Mouse (Mus musculus): ENCODE measurements around the gene Ppp1r36. TPM values are rescaled to one million over a fixed set of nuclear protein-coding genes. Genes with fewer than 3 reads are reported as not detected.

Gene Ppp1r36
- total RNA-seq (2015; ENCODE audit: low replicate concordance) = not detected in 2 replicates
- total RNA-seq (2017; ENCODE audit: low replicate concordance) = not detected in 2 replicates

- ATAC-seq (replicated peaks; ENCODE audit: low FRiP score, poor library complexity, severe bottlenecking) = no peak
These were observed at the start of gene Ppp1r36 for GRCm38 (mm10) chr12:76417433-76417854. Gene Ppp1r36, plus strand, starts transcription at chr12:76417538.

- ATAC-seq (replicated peaks; ENCODE audit: low FRiP score, poor library complexity, severe bottlenecking) = no peak
These were observed 49.0 kb upstream of the Ppp1r36 start for GRCm38 (mm10) chr12:76368201-76368789.

- ATAC-seq (replicated peaks; ENCODE audit: low FRiP score, poor library complexity, severe bottlenecking) = peak; percentile 27; the same call in 1 of the 2 replicates
These were observed 48.5 kb upstream of the Ppp1r36 start for GRCm38 (mm10) chr12:76368790-76369205.

- ATAC-seq (replicated peaks; ENCODE audit: low FRiP score, poor library complexity, severe bottlenecking) = peak; percentile 67
These were observed 47.9 kb upstream of the Ppp1r36 start, which contains the start of gene Zbtb25 for GRCm38 (mm10) chr12:76369206-76369977. Gene Zbtb25, minus strand, starts transcription at chr12:76369602.

- peak; percentile 11; the same call in 1 of the 2 replicates for ATAC-seq (replicated peaks; ENCODE audit: low FRiP score, poor library complexity, severe bottlenecking)
These were observed 47.1 kb upstream of the Ppp1r36 start, which contains the start of gene Zbtb1 for GRCm38 (mm10) chr12:76369978-76370830. Gene Zbtb1, plus strand, starts transcription at chr12:76370266.

- ATAC-seq (replicated peaks; ENCODE audit: low FRiP score, poor library complexity, severe bottlenecking) = peak; percentile 59
These were observed 46.3 kb upstream of the Ppp1r36 start for GRCm38 (mm10) chr12:76370831-76371571.

GRCm38 (mm10) chr12:76372046-76372445 lies 45.3 kb upstream of the Ppp1r36 start:
- ATAC-seq (replicated peaks; ENCODE audit: low FRiP score, poor library complexity, severe bottlenecking) = no peak

- no peak for ATAC-seq (replicated peaks; ENCODE audit: low FRiP score, poor library complexity, severe bottlenecking)
These were observed 44.2 kb upstream of the Ppp1r36 start for GRCm38 (mm10) chr12:76372881-76373818.

GRCm38 (mm10) chr12:76373991-76374390 lies 43.3 kb upstream of the Ppp1r36 start:
- ATAC-seq (replicated peaks; ENCODE audit: low FRiP score, poor library complexity, severe bottlenecking) = no peak

- ATAC-seq (replicated peaks; ENCODE audit: low FRiP score, poor library complexity, severe bottlenecking) = no peak
These were observed 42.4 kb upstream of the Ppp1r36 start for GRCm38 (mm10) chr12:76374911-76375310.

GRCm38 (mm10) chr12:76375506-76375905 lies 41.8 kb upstream of the Ppp1r36 start:
- peak; percentile 33 for ATAC-seq (replicated peaks; ENCODE audit: low FRiP score, poor library complexity, severe bottlenecking)

GRCm38 (mm10) chr12:76376649-76377048 lies 40.7 kb upstream of the Ppp1r36 start:
- ATAC-seq (replicated peaks; ENCODE audit: low FRiP score, poor library complexity, severe bottlenecking) = peak; percentile 77

GRCm38 (mm10) chr12:76377059-76377458 lies 40.3 kb upstream of the Ppp1r36 start:
- ATAC-seq (replicated peaks; ENCODE audit: low FRiP score, poor library complexity, severe bottlenecking) = no peak

GRCm38 (mm10) chr12:76377726-76378125 lies 39.6 kb upstream of the Ppp1r36 start:
- no peak for ATAC-seq (replicated peaks; ENCODE audit: low FRiP score, poor library complexity, severe bottlenecking)

GRCm38 (mm10) chr12:76378556-76378955 lies 38.8 kb upstream of the Ppp1r36 start:
- no peak for ATAC-seq (replicated peaks; ENCODE audit: low FRiP score, poor library complexity, severe bottlenecking)

- no peak for ATAC-seq (replicated peaks; ENCODE audit: low FRiP score, poor library complexity, severe bottlenecking)
These were observed 37.2 kb upstream of the Ppp1r36 start for GRCm38 (mm10) chr12:76380151-76380550.

GRCm38 (mm10) chr12:76385342-76385741 lies 32.0 kb upstream of the Ppp1r36 start:
- ATAC-seq (replicated peaks; ENCODE audit: low FRiP score, poor library complexity, severe bottlenecking) = no peak

- no peak for ATAC-seq (replicated peaks; ENCODE audit: low FRiP score, poor library complexity, severe bottlenecking)
These were observed 28.5 kb upstream of the Ppp1r36 start for GRCm38 (mm10) chr12:76388794-76389193.
